Mouse (Mus musculus) liver, embryonic 12.5 days (tissue): ENCODE results near the gene Esrrb. TPM values are rescaled to one million over a fixed set of nuclear protein-coding genes. Genes with fewer than 3 reads are reported as not detected.

Experiments used
- ATAC-seq: fragments of 200-750 bp; cut with Nextera tagmentation; 2 replicates; pipeline ENCODE4 v1.8.0; 2017; ENCODE audit warnings: moderate number of reproducible peaks, mild to moderate bottlenecking, moderate library complexity
- H3K27ac ChIP-seq: fragments of 300-500 bp; sonication (generic); 2 replicates; pipeline ENCODE4 v1.5.1; 2016; ENCODE audit warnings: mild to moderate bottlenecking
- H3K27me3 ChIP-seq: fragments of 300-500 bp; sonication (generic); replicated peaks from 2 replicates; pipeline ENCODE4 v1.6.1; 2016; ENCODE audit warnings: mild to moderate bottlenecking, moderate library complexity
- H3K36me3 ChIP-seq: fragments of 300-500 bp; sonication (generic); 2 replicates; pipeline ENCODE4 v1.6.1; 2016; ENCODE audit warnings: mild to moderate bottlenecking, moderate library complexity
- H3K4me1 ChIP-seq: fragments of 300-500 bp; sonication (generic); 2 replicates; pipeline ENCODE4 v1.6.1; 2016
- H3K4me2 ChIP-seq: fragments of 300-500 bp; sonication (generic); 2 replicates; pipeline ENCODE4 v1.6.1; 2016; ENCODE audit warnings: mild to moderate bottlenecking, moderate library complexity
- H3K4me3 ChIP-seq: fragments of 300-500 bp; sonication (generic); 2 replicates; pipeline ENCODE4 v1.5.1; 2016; ENCODE audit warnings: mild to moderate bottlenecking, moderate library complexity
- H3K9ac ChIP-seq: fragments of 300-500 bp; sonication (generic); 2 replicates; pipeline ENCODE4 v1.6.1; 2016; ENCODE audit warnings: mild to moderate bottlenecking, moderate library complexity
- H3K9me3 ChIP-seq: fragments of 300-500 bp; sonication (generic); replicated peaks from 2 replicates; pipeline ENCODE4 v1.6.1; 2016; ENCODE audit warnings: mild to moderate bottlenecking, moderate library complexity
- WGBS: fragments of 180-500 bp; shearing (Covaris S2); methylation state at CpG from one replicate; pipeline ENCODE4 v1.1.7; 2016; ENCODE audit not compliant: insufficient replicate concordance; 5-methylcytosine and 5-hydroxymethylcytosine counted together
- polyA plus RNA-seq: library from polyadenylated mRNA; unstranded; fragments of >200 nt; fragmentation: Nextera tagmentation; extraction: Ambion mirVana; gene quantifications from 2 replicates; pipeline ENCODE4 v1.2.1, GENCODE M21; 2016

The Esrrb gene
- polyA plus RNA-seq, 1 experiment from 2014 or later, result 0.07 TPM

DNA sequence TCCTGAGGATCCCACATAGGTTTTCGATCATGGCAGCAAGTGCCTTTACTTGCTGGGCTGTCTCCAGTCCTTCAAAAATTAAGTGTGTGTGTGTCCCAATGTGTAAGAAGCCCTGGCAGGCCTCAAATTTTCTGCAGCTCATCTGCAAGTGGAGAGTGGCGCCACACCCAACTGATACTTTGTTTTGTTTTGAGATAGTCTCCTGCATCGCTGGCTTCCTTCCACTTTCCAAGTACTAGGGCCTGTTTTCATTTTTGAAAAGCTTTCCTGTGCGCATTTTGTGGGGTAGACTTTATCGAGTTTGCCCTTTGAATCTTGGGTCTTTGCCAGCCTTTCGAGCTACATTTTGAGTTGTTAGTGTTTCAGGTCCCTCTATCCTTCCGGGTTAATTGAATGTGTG, 115.1 kb downstream of the Esrrb start:
- no peaks in the 10 kb centered on the region for H3K4me1 ChIP-seq
- no peak overlapping the region for H3K27ac ChIP-seq
- no peaks in the 10 kb centered on the region for H3K9me3 ChIP-seq
- H3K27me3 ChIP-seq, result no peaks in the 10 kb centered on the region; the same call in 1 of the 2 replicates
- no peak overlapping the region for H3K9ac ChIP-seq
- no peak for ATAC-seq
- H3K4me3 ChIP-seq, result no peak overlapping the region
- H3K4me2 ChIP-seq, result no peak overlapping the region
- H3K36me3 ChIP-seq, result no peaks in the 10 kb centered on the region
- WGBS, result 54% methylated on average over 7 of the region's 7 CpGs

DNA sequence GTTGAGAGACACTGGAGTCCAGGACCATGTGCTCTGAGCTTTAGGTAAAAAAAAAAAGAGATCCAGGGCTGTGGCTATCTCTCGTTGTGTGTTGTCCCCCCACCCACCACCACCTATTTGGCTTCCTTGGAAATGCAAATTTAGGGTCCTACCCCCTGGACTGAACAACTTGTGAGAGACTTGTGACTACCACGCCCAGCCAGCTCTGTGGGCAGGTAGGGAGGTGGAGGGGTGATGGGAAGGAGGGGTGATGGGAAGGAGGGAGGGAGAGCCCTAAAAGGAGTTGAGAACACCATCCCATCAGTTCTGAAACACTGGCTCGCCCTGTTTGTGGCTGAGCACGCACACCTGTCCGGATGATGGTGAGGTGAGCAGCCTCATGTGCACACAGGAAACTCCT, 118.0 kb downstream of the Esrrb start:
- Histone ChIP-seq H3K27ac (no peak overlapping the region), H3K4me3 (no peak overlapping the region), H3K9ac (no peak overlapping the region), H3K9me3 (no peaks in the 10 kb centered on the region), H3K4me1 (no peaks in the 10 kb centered on the region), H3K36me3 (no peaks in the 10 kb centered on the region), H3K4me2 (no peak overlapping the region), H3K27me3 (peaks cover 3% of the 10 kb centered on the region; the same call in 1 of the 2 replicates)
- no peak for ATAC-seq
- WGBS, result 63% methylated on average over 5 of the region's 5 CpGs

DNA sequence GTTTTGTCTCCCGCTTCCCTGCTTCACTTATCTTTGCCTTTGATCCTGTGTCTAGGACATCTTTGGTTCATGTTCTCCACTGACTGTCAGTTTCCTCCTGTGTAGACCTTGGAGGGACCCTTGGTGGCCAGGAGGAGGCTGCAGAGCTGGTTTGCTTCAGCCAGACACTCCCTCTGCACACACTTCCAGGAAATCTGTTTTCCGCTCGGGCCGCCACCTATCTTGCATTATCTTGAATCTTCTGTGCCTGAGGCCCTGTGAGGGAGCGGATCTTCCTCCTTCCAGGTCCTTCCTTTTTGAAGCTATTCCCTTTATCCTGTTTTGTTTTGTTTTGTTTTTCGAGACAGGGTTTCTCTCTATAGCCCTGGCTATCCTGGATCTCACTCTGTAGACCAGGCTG, 121.1 kb downstream of the Esrrb start:
- Histone ChIP-seq H3K27me3 (0 out of 2 replicates have a peak, but pooled peaks cover 3% of the 10 kb centered on the region), H3K9me3 (no peaks in the 10 kb centered on the region), H3K9ac (no peak overlapping the region), H3K4me3 (no peak overlapping the region), H3K36me3 (no peaks in the 10 kb centered on the region), H3K4me2 (no peak overlapping the region), H3K4me1 (no peaks in the 10 kb centered on the region), H3K27ac (no peak overlapping the region)
- ATAC-seq, result no peak
- 32% methylated on average over 6 of the region's 6 CpGs for WGBS

DNA sequence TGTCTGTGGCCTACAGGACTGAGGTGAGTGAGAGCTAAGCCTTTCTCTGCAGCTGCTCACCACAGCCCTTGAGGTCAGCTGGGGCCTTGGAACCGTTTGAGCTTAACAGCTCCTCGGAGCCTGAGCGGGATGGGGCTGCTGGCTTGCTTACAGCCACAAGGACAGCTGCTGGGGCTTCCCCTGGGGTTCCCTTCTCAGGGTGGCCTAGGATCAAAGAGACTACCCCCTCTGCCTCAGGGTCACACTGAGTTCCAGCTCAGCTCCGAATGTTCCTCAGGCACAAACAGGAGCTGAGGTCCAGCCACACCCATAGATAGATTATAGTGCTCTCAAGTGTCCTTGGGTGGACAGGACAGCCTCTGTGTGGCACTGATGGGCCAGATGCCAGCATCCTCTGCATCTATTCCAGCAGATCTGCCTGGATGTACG, 122.5 kb downstream of the Esrrb start:
- Histone ChIP-seq H3K4me2 (no peak overlapping the region), H3K27me3 (0 out of 2 replicates have a peak, but pooled peaks cover 3% of the 10 kb centered on the region), H3K27ac (no peak overlapping the region), H3K9ac (no peak overlapping the region), H3K4me3 (no peak overlapping the region), H3K4me1 (no peaks in the 10 kb centered on the region), H3K9me3 (no peaks in the 10 kb centered on the region), H3K36me3 (no peaks in the 10 kb centered on the region)
- ATAC-seq, result no peak
- WGBS, result 49% methylated on average over 5 of the region's 5 CpGs

DNA sequence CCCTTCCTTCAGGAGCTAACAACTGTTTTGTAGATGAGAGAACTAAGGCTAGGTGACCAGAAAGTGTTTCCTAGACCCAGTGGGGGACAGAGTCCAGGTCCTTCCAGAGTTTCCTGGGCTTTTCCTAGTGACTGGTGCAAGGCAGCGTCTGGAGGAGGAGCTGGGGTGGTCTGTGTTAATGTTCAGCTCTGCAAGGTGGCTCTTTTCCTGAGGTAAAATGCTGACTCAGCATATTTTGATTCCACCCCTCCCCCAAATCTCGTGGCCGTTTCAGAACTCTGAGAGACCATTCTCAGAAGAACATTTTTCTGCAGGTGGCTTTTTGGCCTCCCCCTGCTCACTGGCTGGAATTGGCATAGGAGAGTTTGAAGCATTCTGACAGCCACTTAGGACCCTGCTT, 127.1 kb downstream of the Esrrb start:
- H3K36me3 ChIP-seq, result no peaks in the 10 kb centered on the region
- no peaks in the 10 kb centered on the region for H3K27me3 ChIP-seq
- no peak overlapping the region for H3K4me2 ChIP-seq
- H3K4me3 ChIP-seq, result no peak overlapping the region
- no peaks in the 10 kb centered on the region for H3K9me3 ChIP-seq
- H3K27ac ChIP-seq, result no peak overlapping the region
- 68% methylated on average over 3 of the region's 3 CpGs for WGBS
- ATAC-seq, result no peak
- H3K9ac ChIP-seq, result no peak overlapping the region
- H3K4me1 ChIP-seq, result no peaks in the 10 kb centered on the region

DNA sequence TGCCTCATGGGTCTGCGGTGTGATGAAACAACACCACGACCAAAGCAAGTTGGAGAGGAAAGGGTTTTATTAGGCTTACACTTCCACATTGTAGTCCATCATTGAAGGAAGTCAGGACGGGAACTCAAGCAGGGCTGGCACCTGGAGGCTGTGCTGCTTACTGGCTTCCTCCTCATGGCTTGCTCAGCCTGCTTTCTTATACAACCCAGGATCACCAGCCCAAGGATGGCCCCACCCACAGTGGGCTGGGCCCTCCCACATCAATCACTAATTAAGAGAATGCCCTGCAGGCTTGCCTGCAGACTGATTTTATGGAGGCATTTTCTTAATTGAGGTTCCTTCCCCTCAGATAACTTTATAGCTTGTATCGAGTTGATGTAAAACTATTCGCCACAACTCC, 129.1 kb downstream of the Esrrb start:
- Histone ChIP-seq H3K4me2 (no peak overlapping the region), H3K27me3 (no peaks in the 10 kb centered on the region), H3K9me3 (no peaks in the 10 kb centered on the region), H3K4me1 (no peaks in the 10 kb centered on the region), H3K36me3 (no peaks in the 10 kb centered on the region), H3K9ac (no peak overlapping the region), H3K27ac (no peak overlapping the region), H3K4me3 (no peak overlapping the region)
- ATAC-seq, result no peak
- 63% methylated on average over 5 of the region's 5 CpGs for WGBS

DNA sequence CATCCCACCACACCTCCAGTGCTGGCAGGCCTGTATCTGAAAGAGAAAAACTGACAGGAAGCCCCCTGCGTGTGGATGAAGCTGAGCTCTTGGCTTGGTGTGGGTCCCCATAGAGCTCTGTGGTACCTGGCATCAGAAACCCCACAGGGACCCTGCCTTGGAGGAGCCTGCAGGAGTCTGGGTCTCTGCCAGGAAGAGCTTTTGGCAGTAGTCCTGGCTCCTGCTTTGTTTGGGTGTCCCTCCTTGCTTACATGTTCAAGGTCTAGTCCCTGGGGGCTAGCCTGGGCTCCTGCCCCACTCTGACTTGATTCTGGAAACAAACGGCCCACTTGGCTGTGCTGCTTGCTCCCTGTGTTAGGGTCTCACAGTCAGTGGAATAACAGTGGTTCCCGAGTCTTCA, 130.6 kb downstream of the Esrrb start:
- no peak overlapping the region for H3K4me2 ChIP-seq
- no peaks in the 10 kb centered on the region for H3K4me1 ChIP-seq
- H3K27me3 ChIP-seq, result no peaks in the 10 kb centered on the region
- H3K9ac ChIP-seq, result no peak overlapping the region
- no peaks in the 10 kb centered on the region for H3K36me3 ChIP-seq
- ATAC-seq, result no peak
- 43% methylated on average over 3 of the region's 3 CpGs for WGBS
- no peak overlapping the region for H3K4me3 ChIP-seq
- no peaks in the 10 kb centered on the region for H3K9me3 ChIP-seq
- H3K27ac ChIP-seq, result no peak overlapping the region

DNA sequence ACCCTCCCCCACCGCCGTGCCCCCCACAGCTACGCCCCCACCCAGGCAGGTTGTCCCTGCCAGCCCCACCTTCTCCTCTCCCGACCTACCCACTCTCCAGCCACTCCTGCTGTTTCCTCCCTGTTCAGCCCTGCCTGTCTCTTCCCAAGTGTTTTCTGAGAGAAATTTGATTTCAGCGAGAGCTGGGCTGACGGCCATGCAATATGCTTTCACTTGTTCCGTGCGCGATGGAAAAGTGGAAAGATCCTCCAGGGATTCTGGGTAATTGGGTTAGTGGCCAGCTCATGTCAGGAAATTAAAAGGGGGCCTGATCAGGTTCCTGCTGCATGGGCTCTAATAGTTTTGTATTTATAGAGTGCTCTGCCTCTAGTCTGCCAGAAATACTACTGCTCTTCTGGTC, 131.9 kb downstream of the Esrrb start:
- no peaks in the 10 kb centered on the region for H3K4me1 ChIP-seq
- WGBS, result 47% methylated on average over 6 of the region's 9 CpGs
- H3K36me3 ChIP-seq, result no peaks in the 10 kb centered on the region
- H3K9ac ChIP-seq, result no peak overlapping the region
- no peak for ATAC-seq
- no peaks in the 10 kb centered on the region for H3K9me3 ChIP-seq
- H3K27ac ChIP-seq, result no peak overlapping the region
- H3K4me3 ChIP-seq, result no peak overlapping the region
- H3K4me2 ChIP-seq, result no peak overlapping the region
- H3K27me3 ChIP-seq, result no peaks in the 10 kb centered on the region

DNA sequence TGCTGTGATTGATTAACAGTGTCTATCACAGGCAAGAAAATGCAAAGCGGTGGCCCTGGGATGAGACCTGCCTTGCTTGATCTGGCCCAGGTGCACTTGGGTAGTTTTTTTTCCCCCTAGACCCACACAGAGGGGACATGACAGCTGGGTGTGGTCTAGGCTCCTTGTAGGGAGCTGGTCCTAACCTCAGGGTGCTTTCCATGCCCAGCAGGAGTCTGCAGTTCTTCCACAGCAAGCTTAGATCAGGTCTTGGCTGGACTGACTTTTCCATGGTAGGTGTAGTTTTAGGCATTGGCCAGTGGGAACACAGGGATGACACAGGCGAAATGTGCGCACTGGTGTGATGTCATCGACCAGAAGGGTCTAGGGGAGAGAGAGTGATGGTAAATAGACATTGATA, 136.2 kb downstream of the Esrrb start:
- Histone ChIP-seq H3K4me3 (no peak overlapping the region), H3K4me1 (no peaks in the 10 kb centered on the region), H3K9me3 (no peaks in the 10 kb centered on the region), H3K27ac (no peak overlapping the region), H3K4me2 (no peak overlapping the region), H3K36me3 (no peaks in the 10 kb centered on the region), H3K27me3 (no peaks in the 10 kb centered on the region), H3K9ac (no peak overlapping the region)
- 80% methylated on average over 4 of the region's 4 CpGs for WGBS
- ATAC-seq, result no peak

DNA sequence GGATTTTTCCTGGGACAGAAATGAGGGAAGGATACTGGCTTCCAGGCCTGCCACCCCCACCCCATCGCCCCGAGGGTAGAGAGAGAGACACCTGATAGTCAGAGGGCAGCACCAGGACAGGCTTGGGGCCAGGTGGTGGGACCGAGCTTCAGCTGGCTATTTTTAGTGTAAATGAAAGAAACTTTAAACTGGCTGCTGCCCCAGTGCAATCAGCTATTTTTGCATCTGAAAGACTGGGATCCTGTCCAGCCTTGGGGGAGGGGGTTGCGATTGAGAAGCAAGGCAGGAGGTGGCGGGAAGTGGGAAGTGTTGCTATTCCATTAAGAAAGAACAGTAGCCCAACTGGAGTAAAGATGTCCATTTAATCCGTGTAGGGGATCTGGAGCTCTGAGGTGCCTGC, 137.8 kb downstream of the Esrrb start:
- no peak overlapping the region for H3K27ac ChIP-seq
- no peak for ATAC-seq
- H3K4me2 ChIP-seq, result no peak overlapping the region
- H3K4me3 ChIP-seq, result no peak overlapping the region
- WGBS, result 35% methylated on average over 6 of the region's 6 CpGs
- no peaks in the 10 kb centered on the region for H3K36me3 ChIP-seq
- no peaks in the 10 kb centered on the region for H3K9me3 ChIP-seq
- H3K4me1 ChIP-seq, result no peaks in the 10 kb centered on the region
- no peak overlapping the region for H3K9ac ChIP-seq
- no peaks in the 10 kb centered on the region for H3K27me3 ChIP-seq

DNA sequence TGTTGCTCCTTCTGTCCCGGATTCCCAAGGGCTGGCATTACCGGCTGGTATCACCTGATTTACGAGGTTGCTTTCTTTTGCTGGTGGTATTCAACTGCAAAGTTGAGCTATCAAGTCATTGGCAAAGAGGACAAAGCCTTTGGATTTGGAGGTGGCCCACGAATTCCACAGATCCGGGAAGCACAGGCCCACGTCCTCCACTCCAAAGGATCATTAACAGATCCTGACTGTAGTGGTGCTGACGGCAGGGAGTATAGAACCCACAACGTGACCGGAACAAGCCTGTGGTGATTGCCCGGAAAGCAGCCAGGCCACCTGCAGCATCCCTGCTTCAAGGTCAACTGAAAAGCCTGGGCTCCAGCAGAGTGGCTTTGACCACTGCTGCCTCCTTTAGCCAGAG, 140.8 kb downstream of the Esrrb start:
- WGBS, result 65% methylated on average over 10 of the region's 10 CpGs
- H3K9ac ChIP-seq, result no peak overlapping the region
- no peaks in the 10 kb centered on the region for H3K27me3 ChIP-seq
- no peak overlapping the region for H3K4me3 ChIP-seq
- H3K27ac ChIP-seq, result no peak overlapping the region
- no peaks in the 10 kb centered on the region for H3K4me1 ChIP-seq
- H3K9me3 ChIP-seq, result no peaks in the 10 kb centered on the region
- ATAC-seq, result no peak
- H3K4me2 ChIP-seq, result no peak overlapping the region
- H3K36me3 ChIP-seq, result no peaks in the 10 kb centered on the region

DNA sequence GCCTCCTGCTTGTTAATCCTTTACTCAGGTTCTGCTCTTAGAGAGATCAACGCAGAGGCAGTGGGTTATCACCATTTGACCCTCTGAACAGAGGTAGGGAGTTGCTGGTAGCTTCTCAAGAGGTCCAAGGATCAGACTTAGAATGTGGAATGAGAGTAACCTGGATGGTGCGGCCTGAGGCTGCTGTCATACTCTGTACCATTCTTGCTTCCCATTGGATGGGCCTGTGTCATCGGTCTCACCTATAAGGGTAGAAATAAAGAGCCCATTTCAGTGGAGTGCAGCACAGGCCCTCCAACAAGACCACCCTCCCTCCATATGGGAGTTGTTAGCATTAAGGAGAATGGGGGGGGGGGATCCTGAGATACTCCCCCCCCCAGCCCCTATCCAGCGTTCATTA, 143.0 kb downstream of the Esrrb start:
- no peak overlapping the region for H3K9ac ChIP-seq
- ATAC-seq, result no peak
- no peak overlapping the region for H3K4me2 ChIP-seq
- no peaks in the 10 kb centered on the region for H3K4me1 ChIP-seq
- 51% methylated on average over 4 of the region's 4 CpGs for whole genome bisulfite sequencing
- no peak overlapping the region for H3K27ac ChIP-seq
- H3K4me3 ChIP-seq, result no peak overlapping the region
- H3K36me3 ChIP-seq, result no peaks in the 10 kb centered on the region
- no peaks in the 10 kb centered on the region for H3K9me3 ChIP-seq
- no peaks in the 10 kb centered on the region for H3K27me3 ChIP-seq

DNA sequence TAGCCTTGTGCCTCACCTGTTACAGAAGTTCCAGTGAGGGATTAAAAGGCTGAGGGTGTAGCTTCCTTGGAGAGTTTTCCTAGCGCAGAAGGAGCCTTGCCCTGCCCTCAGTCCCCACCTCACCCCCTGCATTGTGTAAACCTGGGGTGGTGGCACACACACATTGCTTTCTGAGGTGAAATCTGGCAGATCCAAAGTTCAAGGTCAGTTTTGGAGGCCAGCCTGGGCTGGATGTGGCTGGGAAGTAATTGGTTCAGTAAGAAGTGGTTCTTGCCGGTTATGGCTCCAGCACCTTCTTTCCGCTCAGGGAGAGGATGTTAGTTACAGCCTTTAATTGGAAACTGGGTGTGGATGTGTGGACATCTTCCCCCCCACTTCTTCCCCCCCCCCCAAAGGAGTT, 143.4 kb downstream of the Esrrb start:
- 60% methylated on average over 3 of the region's 3 CpGs for WGBS
- no peaks in the 10 kb centered on the region for H3K9me3 ChIP-seq

More for the DNA sequence above, 143.4 kb downstream of the Esrrb start:
- no peak overlapping the region for H3K4me2 ChIP-seq
- no peaks in the 10 kb centered on the region for H3K27me3 ChIP-seq
- H3K4me3 ChIP-seq, result no peak overlapping the region
- no peak for ATAC-seq
- H3K4me1 ChIP-seq, result no peaks in the 10 kb centered on the region
- no peak overlapping the region for H3K27ac ChIP-seq
- no peaks in the 10 kb centered on the region for H3K36me3 ChIP-seq
- no peak overlapping the region for H3K9ac ChIP-seq
